Mouse (Mus musculus) G1E (cell line): ENCODE measurements at regions not wholly inside any gene's neighbourhood (a gene's known extent, or its start where the extent isn't known, plus 50 kb on each side); places are given as distances from the start of the nearest gene placed in this dataset.

Experiments
- CTCF ChIP-seq: IDR thresholded peaks from 2 replicates; pipeline ENCODE4 v1.5.1; 2012; ENCODE audit warnings: low read depth, low read length, inconsistent platforms, mixed read lengths
- GATA1 ChIP-seq: IDR thresholded peaks from 2 replicates; pipeline ENCODE4 v1.6.1; 2012; ENCODE audit warnings: borderline replicate concordance, low read length, inconsistent platforms, mixed read lengths
- POLR2AphosphoS5 ChIP-seq: IDR thresholded peaks from 2 replicates; pipeline ENCODE4 v1.6.1; 2012; ENCODE audit warnings: low read depth, low read length, inconsistent platforms; ENCODE audit not compliant: insufficient replicate concordance

DNA sequence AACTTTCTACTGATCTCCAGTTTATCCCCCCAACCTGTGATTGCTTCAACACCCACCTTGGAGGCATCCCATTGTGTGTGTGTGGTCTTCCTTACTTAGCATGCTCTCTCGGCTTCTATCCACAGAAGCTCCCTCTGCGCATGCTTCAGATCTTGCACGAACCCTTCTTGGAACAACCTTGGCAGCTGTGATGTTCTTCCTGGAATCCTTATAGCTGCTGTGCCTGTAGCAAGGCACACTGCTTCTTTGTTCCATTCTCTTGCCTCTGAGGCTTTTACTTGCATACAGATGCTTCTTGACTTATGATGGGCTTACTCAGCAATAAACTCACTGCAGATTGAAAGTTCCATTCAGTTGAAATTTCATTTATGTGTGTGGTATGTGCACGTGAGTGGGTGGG lies 81.2 kb downstream of the Asb13 start:
- TF ChIP-seq GATA1: no peak
- TF ChIP-seq POLR2AphosphoS5: no peak
- no peak for TF ChIP-seq CTCF
